Mouse (Mus musculus) embryonic facial prominence, embryonic 14.5 days (tissue): ENCODE results near the gene Cltb. TPM values are rescaled to one million over a fixed set of nuclear protein-coding genes. Genes with fewer than 3 reads are reported as not detected.

ENCODE experiments used
- ATAC-seq: fragments of 200-750 bp; cut with Nextera tagmentation; 2 replicates; pipeline ENCODE4 v1.8.0; 2017; ENCODE audit warnings: low read depth, moderate number of reproducible peaks, moderate TSS enrichment
- DNase-seq: peaks from one replicate; pipeline ENCODE4 v3.0.0-alpha.2; 2015; ENCODE audit warnings: low spot score
- H3K27ac ChIP-seq: fragments of 300-500 bp; sonication (generic); replicated peaks from 2 replicates; pipeline ENCODE4 v1.5.1; 2014; ENCODE audit warnings: low read depth, mild to moderate bottlenecking, low read length, moderate library complexity
- H3K27me3 ChIP-seq: fragments of 300-500 bp; sonication (generic); replicated peaks from 2 replicates; pipeline ENCODE4 v1.6.1; 2014; ENCODE audit warnings: low read length; ENCODE audit not compliant: control insufficient read depth, insufficient read depth
- H3K36me3 ChIP-seq: fragments of 300-500 bp; sonication (generic); 2 replicates; pipeline ENCODE4 v1.6.1; 2014; ENCODE audit warnings: low read length, mixed read lengths; ENCODE audit not compliant: control insufficient read depth, insufficient read depth
- H3K4me1 ChIP-seq: fragments of 300-500 bp; sonication (generic); 2 replicates; pipeline ENCODE4 v1.6.1; 2014; ENCODE audit warnings: antibody characterized with exemption, low read length; ENCODE audit not compliant: control insufficient read depth, insufficient read depth
- H3K4me2 ChIP-seq: fragments of 300-500 bp; sonication (generic); 2 replicates; pipeline ENCODE4 v1.6.1; 2014; ENCODE audit warnings: low read depth, mild to moderate bottlenecking, low read length, moderate library complexity, mixed read lengths
- H3K4me3 ChIP-seq: fragments of 300-500 bp; sonication (generic); 2 replicates; pipeline ENCODE4 v1.5.1; 2014; ENCODE audit warnings: low read depth, mild to moderate bottlenecking, low read length
- H3K9ac ChIP-seq: fragments of 300-500 bp; sonication (generic); 2 replicates; pipeline ENCODE4 v1.6.1; 2014; ENCODE audit warnings: low read depth, mild to moderate bottlenecking, low read length, moderate library complexity, mixed read lengths
- H3K9me3 ChIP-seq: fragments of 300-500 bp; sonication (generic); 2 replicates; pipeline ENCODE4 v1.6.1; 2016; ENCODE audit warnings: low read length; ENCODE audit not compliant: control insufficient read depth
- WGBS: fragments of 180-500 bp; shearing (Covaris S2); extraction: QIAGEN DNeasy Blood & Tissue Kit; methylation state at CpG from one replicate; pipeline ENCODE4 v1.1.7; 2014; 5-methylcytosine and 5-hydroxymethylcytosine counted together
- polyA plus RNA-seq: library from polyadenylated mRNA; unstranded; fragments of >200 nt; fragmentation: Nextera tagmentation; extraction: Ambion mirVana; gene quantifications from 2 replicates; pipeline ENCODE4 v1.2.1, GENCODE M21; 2014

Gene Cltb
- polyA plus RNA-seq, 1 experiment from 2014 or later = 48.1 TPM

- peak within 1 kb of the TSS; percentile 77 for H3K9ac ChIP-seq
- DNase-seq (peak; percentile 100), ATAC-seq (peak; percentile 97)
- peak within 1 kb of the TSS; percentile 67 for H3K4me3 ChIP-seq
- H3K4me2 ChIP-seq = peak within 1 kb of the TSS; percentile 82
- H3K27ac ChIP-seq = peak within 1 kb of the TSS; percentile 85
- H3K36me3 ChIP-seq = peaks cover 46% of the 10 kb centered on the region
- H3K9me3 ChIP-seq = no peaks in the 10 kb centered on the region
- under 1% methylated on average over 51 of the region's 51 CpGs for WGBS
- no peaks in the 10 kb centered on the region for H3K27me3 ChIP-seq
- peaks cover 10% of the 10 kb centered on the region for H3K4me1 ChIP-seq
Observed at GRCm38 (mm10) chr13:54589996-54590951, 20.9 kb downstream of the Cltb start, which contains the start of the genes Nop16 and Higd2a. Gene Nop16 (minus strand): TSS chr13:54590090. Gene Higd2a (plus strand): TSS chr13:54590207.

GRCm38 (mm10) chr13:54589414-54589995 is 21.6 kb downstream of the Cltb start:
- H3K27ac ChIP-seq = peak overlapping the region; percentile 85
- no peaks in the 10 kb centered on the region for H3K9me3 ChIP-seq
- 2% methylated on average over 23 of the region's 24 CpGs for WGBS
- peaks cover 10% of the 10 kb centered on the region for H3K4me1 ChIP-seq
- peak; percentile 18 for ATAC-seq
- H3K9ac ChIP-seq = peak overlapping the region; percentile 77
- H3K4me3 ChIP-seq = peak overlapping the region; percentile 67
- no peak for DNase-seq
- H3K36me3 ChIP-seq = peaks cover 51% of the 10 kb centered on the region
- H3K27me3 ChIP-seq = no peaks in the 10 kb centered on the region
- peak overlapping the region; percentile 82 for H3K4me2 ChIP-seq

- Histone ChIP-seq H3K4me2 (no peak overlapping the region), H3K9me3 (no peaks in the 10 kb centered on the region), H3K27ac (no peak overlapping the region), H3K4me1 (peaks cover under 1% of the 10 kb centered on the region; the same call in 1 of the 2 replicates), H3K36me3 (peaks cover 73% of the 10 kb centered on the region), H3K27me3 (no peaks in the 10 kb centered on the region), H3K9ac (no peak overlapping the region), H3K4me3 (no peak overlapping the region)
- DNase-seq = no peak
- WGBS = 93% methylated on average over 11 of the region's 11 CpGs
- no peak for ATAC-seq
Observed at GRCm38 (mm10) chr13:54585831-54586230, 25.3 kb downstream of the Cltb start.

- Histone ChIP-seq H3K9ac (no peak overlapping the region), H3K4me3 (no peak overlapping the region), H3K27me3 (no peaks in the 10 kb centered on the region), H3K4me1 (no peaks in the 10 kb centered on the region), H3K4me2 (no peak overlapping the region), H3K9me3 (no peaks in the 10 kb centered on the region), H3K27ac (no peak overlapping the region), H3K36me3 (peaks cover 88% of the 10 kb centered on the region)
- DNase-seq (no peak), ATAC-seq (no peak)
- 94% methylated on average over 5 of the region's 5 CpGs for WGBS
Observed at GRCm38 (mm10) chr13:54582860-54583259, 28.3 kb downstream of the Cltb start.

- H3K4me3 ChIP-seq = no peak overlapping the region
- H3K4me1 ChIP-seq = no peaks in the 10 kb centered on the region
- 80% methylated on average over 10 of the region's 10 CpGs for WGBS
- no peak overlapping the region for H3K27ac ChIP-seq
- no peaks in the 10 kb centered on the region for H3K27me3 ChIP-seq
- no peaks in the 10 kb centered on the region for H3K9me3 ChIP-seq
- no peak overlapping the region for H3K9ac ChIP-seq
- peaks cover 87% of the 10 kb centered on the region for H3K36me3 ChIP-seq
- no peak overlapping the region for H3K4me2 ChIP-seq
- ATAC-seq (no peak), DNase-seq (no peak)
Observed at GRCm38 (mm10) chr13:54582126-54582525, 29.0 kb downstream of the Cltb start.

GRCm38 (mm10) chr13:54581385-54581784 is 29.8 kb downstream of the Cltb start:
- no peak for ATAC-seq
- Histone ChIP-seq H3K36me3 (peaks cover 85% of the 10 kb centered on the region), H3K4me3 (no peak overlapping the region), H3K4me2 (no peak overlapping the region), H3K27ac (no peak overlapping the region), H3K27me3 (no peaks in the 10 kb centered on the region), H3K9me3 (no peaks in the 10 kb centered on the region), H3K4me1 (no peaks in the 10 kb centered on the region), H3K9ac (no peak overlapping the region)
- 86% methylated on average over 2 of the region's 2 CpGs for whole genome bisulfite sequencing
- no peak for DNase-seq

- H3K9ac ChIP-seq = no peak overlapping the region
- H3K9me3 ChIP-seq = no peaks in the 10 kb centered on the region
- no peak overlapping the region for H3K4me3 ChIP-seq
- ATAC-seq = no peak
- no peak for DNase-seq
- H3K36me3 ChIP-seq = peaks cover 50% of the 10 kb centered on the region
- H3K27ac ChIP-seq = no peak overlapping the region
- no peak overlapping the region for H3K4me2 ChIP-seq
- 84% methylated on average over 21 of the region's 21 CpGs for WGBS
- H3K27me3 ChIP-seq = no peaks in the 10 kb centered on the region
- H3K4me1 ChIP-seq = peaks cover 8% of the 10 kb centered on the region; the same call in 1 of the 2 replicates
Observed at GRCm38 (mm10) chr13:54577652-54578507, 33.3 kb downstream of the Cltb start.

- Histone ChIP-seq H3K4me3 (peak overlapping the region; percentile 76), H3K27me3 (no peaks in the 10 kb centered on the region), H3K4me2 (peak overlapping the region; percentile 70), H3K9me3 (no peaks in the 10 kb centered on the region), H3K27ac (0 out of 2 replicates have a peak overlapping the region, but pooled peaks have one; percentile 22), H3K36me3 (peaks cover 26% of the 10 kb centered on the region), H3K9ac (peak overlapping the region; percentile 82), H3K4me1 (peaks cover 8% of the 10 kb centered on the region; the same call in 1 of the 2 replicates)
- WGBS = 2% methylated on average over 19 of the region's 19 CpGs
- no peak for DNase-seq
- no peak; the same call in 1 of the 2 replicates for ATAC-seq
Observed at GRCm38 (mm10) chr13:54575489-54575888, 35.7 kb downstream of the Cltb start.
